Mouse (Mus musculus) splenic B cell, adult 2 months (primary cell): ENCODE measurements around the gene Mtus2.

Experiments
- DNase-seq: peaks from one replicate; pipeline ENCODE4 v3.0.0-alpha.2; 2011; ENCODE audit warnings: low read depth, low spot score
- H3K27me3 ChIP-seq: 2 replicates; pipeline ENCODE4 v1.6.1; 2012; ENCODE audit warnings: mild to moderate bottlenecking, low read length, moderate library complexity, mixed read lengths; ENCODE audit not compliant: control insufficient read depth, poor library complexity, insufficient read depth, severe bottlenecking
- H3K36me3 ChIP-seq: 2 replicates; pipeline ENCODE4 v1.6.1; 2012; ENCODE audit warnings: mild to moderate bottlenecking, low read length, moderate library complexity, mixed read lengths; ENCODE audit not compliant: control insufficient read depth, poor library complexity, insufficient read depth, severe bottlenecking

The Mtus2 gene

DNA sequence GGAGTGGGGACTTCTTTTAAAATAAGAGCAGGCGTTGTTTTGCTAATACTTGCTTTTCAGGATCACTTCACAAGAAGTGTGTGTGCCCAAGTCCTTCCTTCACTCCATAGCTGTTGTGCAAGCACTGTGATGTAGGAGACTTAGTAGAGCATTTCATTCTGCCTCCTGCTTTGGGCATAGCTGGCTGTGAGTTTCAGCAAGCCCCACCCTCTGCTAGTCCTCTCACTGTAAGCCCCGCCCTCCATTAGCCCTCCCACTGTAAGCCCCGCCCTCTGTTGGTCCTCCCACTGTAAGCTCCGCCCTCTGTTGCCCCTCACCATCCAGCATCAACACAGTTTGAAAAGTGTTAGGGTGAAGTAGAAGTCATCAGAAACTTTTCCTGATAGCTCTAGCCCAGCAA, 310.3 kb downstream of the Mtus2 start:
- DNase-seq: no peak
- no peaks in the 10 kb centered on the region; the same call in 1 of the 2 replicates for H3K27me3 ChIP-seq
- H3K36me3 ChIP-seq: no peaks in the 10 kb centered on the region

DNA sequence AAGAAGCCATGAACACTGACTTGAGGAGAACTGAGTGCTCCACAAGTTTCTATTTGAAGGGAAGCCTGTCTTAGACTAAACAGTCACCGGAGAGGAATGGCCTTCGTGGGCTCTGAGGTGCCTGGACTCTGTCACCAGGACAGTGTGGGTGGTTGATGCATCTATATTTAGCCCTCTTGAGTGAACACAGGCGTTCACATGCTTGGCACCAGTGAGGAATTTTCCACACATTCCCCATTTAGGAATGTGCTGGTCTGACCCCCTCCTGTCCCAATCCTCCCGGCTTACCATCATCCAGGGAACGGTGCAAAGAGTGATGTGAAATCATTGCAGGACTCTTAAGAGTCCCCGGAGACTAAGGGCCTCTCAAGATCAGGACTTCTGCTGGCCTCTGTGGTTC, 314.9 kb downstream of the Mtus2 start:
- Histone ChIP-seq H3K36me3 (no peaks in the 10 kb centered on the region), H3K27me3 (no peaks in the 10 kb centered on the region)
- no peak for DNase-seq

DNA sequence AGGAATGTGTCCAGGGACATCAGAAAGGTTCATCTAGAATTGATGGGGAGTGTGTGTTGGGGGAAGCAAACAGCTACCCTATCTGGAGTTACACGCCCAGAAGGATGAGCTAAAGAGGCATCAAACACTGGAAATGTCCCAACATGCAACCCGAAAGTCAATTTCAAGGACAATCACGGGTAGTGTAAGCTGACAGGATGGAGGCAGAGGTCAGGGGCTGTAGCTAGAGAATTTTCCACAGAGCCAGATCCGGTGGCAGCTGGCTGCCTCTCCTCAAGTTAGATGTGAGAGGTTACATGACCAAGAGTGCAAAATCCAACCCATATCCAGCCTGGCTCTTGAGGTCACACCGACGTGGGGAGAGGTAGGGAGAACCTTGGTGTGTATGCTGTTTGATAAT, 315.7 kb downstream of the Mtus2 start:
- Histone ChIP-seq H3K36me3 (no peaks in the 10 kb centered on the region), H3K27me3 (no peaks in the 10 kb centered on the region)
- DNase-seq: no peak

DNA sequence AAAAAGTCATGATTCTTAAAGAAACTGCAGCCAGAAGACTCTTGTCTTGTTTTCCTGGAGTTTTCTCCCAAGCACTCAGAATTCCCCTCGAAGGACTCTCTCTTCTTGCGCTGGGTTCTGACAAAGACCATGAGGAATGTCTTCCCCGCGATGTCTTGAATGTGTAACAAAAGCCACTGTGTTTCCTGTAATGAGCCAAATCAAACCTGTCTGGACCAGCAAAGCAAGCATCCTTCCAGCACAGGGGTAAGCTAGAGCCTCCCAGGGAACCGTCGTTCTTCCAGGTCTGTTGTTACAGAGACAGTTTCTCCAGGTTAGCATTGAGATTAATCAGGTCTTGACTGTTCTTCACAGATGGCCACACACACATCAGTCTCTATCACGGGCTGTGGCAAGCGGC, 321.1 kb downstream of the Mtus2 start:
- Histone ChIP-seq H3K27me3 (no peaks in the 10 kb centered on the region), H3K36me3 (no peaks in the 10 kb centered on the region)
- no peak for DNase-seq

DNA sequence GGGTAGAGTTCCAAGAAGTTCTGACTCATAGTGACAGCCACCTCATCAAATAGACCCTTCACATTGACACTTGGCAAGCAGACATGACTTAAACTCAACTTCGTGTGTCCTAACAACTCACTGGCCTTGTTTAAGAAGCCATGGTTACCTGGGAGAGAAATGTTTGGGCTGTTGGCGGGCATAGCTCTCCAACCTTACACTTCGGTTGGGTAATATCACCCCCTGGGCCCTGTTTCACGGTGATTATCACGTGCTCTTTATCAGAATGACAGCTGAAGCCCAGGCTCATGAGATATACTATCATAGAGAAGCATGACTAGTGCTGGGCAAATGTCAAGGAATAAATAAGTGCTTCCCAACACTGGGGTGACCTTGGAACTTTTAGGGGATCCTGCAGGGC, 323.2 kb downstream of the Mtus2 start:
- Histone ChIP-seq H3K36me3 (no peaks in the 10 kb centered on the region), H3K27me3 (no peaks in the 10 kb centered on the region)
- no peak for DNase-seq

DNA sequence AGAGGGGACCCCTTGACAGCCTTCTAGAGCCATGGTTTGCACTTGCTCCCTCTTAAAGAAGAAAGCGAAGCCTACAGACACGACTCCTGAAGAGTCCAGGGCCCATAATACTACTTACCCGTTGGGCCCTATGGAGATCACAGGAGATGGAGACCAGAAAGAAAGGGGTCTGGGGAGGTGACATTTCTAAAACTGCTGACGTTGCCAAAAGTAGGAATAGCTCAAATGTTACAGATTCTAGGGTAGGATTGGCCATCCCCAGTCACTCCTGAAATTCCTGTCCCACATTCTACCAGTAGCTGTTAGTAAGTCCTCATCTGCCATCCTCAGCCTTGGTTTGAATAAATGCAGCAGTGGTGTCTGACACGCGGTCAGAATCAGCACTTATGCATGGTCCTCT, 325.0 kb downstream of the Mtus2 start:
- H3K27me3 ChIP-seq: no peaks in the 10 kb centered on the region
- DNase-seq: no peak
- H3K36me3 ChIP-seq: no peaks in the 10 kb centered on the region

DNA sequence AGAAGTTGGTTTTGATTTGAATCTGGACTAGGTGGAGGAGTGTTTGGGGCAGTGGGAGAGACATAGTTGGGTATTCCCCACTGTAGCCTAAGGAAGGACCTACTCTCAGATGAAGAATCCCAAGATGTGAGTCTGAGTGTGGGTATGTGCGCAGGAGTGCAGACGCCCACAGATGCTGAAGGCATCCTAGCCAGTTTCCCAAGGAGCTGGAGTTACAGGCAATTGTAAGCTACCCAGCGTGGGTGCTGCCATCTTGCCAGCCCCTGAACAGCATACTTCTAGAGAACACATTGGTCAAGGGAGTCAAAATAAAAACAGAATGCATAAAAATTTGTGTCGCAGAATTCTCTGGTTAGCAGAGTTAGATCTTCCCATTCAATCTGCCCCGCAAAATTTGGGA, 325.5 kb downstream of the Mtus2 start:
- no peaks in the 10 kb centered on the region for H3K36me3 ChIP-seq
- H3K27me3 ChIP-seq: no peaks in the 10 kb centered on the region
- DNase-seq: no peak

DNA sequence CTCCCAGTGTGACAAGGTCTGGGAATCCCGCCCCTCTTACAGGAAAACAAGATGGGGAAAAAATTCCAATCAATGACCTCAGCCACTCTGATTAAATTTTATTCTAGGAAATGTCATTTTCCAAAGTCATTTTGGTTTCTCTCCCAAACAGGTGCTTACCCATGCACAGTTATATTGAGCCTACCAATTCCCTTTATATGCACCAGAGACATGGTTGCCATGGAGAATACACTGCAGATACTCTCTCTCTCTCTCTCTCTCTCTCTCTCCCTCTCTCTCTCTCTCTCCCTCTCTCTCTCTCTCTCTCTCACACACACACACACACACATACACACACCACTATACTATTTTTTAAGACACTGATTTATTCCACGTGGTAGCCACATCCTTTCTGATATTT, 326.1 kb downstream of the Mtus2 start:
- H3K27me3 ChIP-seq: no peaks in the 10 kb centered on the region
- no peak for DNase-seq
- H3K36me3 ChIP-seq: no peaks in the 10 kb centered on the region

DNA sequence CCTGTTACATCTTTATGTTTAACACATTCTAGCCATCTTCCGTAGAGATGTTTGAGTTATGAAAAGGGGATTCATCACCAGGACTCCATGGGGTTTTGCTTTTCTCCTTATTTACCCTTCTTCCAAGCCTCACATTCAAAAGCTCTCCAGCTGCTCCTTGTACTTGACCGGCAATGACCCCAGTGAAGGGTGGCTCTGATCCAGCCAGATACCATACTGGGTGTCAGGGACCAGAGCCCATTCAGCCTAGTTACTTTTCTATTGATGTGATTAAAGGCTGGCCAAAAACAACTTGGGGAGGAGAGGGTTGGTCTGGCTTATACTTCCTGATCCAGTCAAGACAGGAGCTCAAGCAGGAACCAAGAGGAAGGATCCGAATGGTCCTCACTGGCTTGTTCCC, 326.5 kb downstream of the Mtus2 start:
- no peaks in the 10 kb centered on the region for H3K36me3 ChIP-seq
- no peak for DNase-seq
- no peaks in the 10 kb centered on the region for H3K27me3 ChIP-seq

DNA sequence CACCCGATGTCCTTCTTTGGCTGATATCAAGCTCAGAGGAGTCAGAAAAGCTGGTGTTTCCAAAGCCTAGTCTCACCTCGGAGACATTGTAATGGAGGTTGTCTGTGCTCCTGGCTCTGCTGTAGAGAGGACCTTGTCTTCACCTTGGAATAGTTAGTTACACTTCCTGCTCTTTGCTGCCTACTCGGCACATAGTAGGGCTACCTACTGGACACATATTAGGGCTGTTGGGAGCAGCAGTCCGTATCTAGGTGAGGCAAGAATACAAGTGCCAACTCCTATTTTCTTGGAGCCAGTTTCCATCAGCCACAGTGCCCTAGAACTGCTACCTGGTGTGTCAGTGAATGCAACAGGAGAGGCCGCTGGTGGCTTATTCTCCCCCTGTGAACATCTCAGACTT, 330.4 kb downstream of the Mtus2 start:
- Histone ChIP-seq H3K36me3 (no peaks in the 10 kb centered on the region), H3K27me3 (no peaks in the 10 kb centered on the region)
- no peak for DNase-seq

DNA sequence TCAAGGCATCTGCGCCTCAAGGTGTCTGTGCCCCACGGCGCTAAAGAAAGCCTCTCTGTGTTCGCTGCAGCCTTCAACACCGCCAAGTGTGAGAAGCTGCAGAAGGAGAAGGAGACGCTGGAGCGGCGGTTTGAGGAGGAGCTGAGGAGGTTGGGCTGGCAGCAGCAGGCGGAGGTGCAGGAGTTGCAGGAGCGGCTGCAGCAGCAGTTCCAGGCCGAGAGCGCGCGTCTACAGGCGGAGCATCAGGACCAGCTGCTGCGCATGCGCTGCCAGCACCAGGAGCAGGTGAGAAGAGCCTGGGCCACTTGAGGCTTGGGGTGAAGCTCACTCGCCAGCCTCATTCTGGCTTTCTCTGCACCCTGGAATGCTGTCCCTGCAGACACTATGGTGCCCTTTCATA, 331.7 kb downstream of the Mtus2 start:
- Histone ChIP-seq H3K27me3 (no peaks in the 10 kb centered on the region), H3K36me3 (no peaks in the 10 kb centered on the region)
- DNase-seq: no peak

DNA sequence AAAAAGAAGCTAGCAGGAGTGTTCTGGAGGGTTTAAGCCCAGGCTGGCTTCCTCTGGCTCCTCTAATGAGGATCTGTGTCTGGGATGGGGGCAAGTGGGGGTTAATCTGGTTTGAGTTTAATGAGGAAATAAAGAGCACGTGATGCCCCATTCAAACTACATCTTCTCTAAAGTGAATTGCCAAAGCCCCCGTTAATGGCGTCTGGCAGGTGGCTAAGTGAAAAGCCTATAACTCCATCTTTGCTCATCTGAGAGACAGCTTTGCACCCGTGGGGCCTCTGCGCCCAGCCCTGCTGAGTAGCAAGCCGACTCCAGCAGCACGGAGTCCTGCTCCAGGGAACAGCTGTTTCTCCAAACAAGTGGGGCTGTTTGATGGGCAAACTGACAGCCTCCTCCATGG, 332.8 kb downstream of the Mtus2 start:
- Histone ChIP-seq H3K27me3 (no peaks in the 10 kb centered on the region), H3K36me3 (no peaks in the 10 kb centered on the region)
- DNase-seq: no peak

DNA sequence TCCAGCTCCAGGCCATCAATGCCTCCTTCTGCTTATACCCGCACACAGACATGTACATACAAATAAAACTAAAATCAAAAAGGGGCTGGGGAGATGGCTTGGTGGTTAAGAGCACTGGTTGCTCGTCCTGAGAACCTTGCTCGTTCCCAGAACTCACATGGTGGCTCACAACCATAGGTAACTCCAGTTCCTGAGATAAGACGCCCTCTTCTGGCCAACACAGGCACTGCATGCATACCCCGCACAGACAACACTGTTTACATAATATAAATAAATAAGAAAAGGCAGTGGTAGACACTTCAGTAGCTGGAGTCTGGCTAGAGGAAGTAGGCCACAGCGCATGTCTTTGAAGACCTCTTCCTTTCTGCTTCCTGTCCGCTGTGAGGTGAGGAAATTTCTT, 335.7 kb downstream of the Mtus2 start:
- Histone ChIP-seq H3K36me3 (no peaks in the 10 kb centered on the region), H3K27me3 (no peaks in the 10 kb centered on the region)
- DNase-seq: no peak

DNA sequence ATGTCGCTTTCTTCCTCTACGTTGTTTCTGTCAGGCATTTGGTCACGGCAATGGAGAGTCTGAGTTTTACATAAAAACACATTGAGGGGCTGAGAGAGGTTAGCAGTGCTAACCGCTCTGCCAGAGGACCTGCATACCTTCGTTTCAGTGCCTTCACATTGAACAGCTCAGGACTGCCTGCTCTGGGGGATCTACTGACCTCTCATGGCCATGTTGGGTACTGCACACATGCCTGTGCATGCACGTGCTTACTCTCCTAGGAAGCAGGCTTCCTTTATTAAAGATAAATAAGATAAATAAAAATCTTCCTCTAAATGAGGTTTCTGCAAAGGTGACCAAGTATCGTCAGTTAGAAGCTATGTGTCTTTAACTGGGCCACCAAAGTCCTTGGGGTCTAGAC, 336.2 kb downstream of the Mtus2 start:
- Histone ChIP-seq H3K27me3 (no peaks in the 10 kb centered on the region; the same call in 1 of the 2 replicates), H3K36me3 (no peaks in the 10 kb centered on the region)
- DNase-seq: peak; percentile 23

DNA sequence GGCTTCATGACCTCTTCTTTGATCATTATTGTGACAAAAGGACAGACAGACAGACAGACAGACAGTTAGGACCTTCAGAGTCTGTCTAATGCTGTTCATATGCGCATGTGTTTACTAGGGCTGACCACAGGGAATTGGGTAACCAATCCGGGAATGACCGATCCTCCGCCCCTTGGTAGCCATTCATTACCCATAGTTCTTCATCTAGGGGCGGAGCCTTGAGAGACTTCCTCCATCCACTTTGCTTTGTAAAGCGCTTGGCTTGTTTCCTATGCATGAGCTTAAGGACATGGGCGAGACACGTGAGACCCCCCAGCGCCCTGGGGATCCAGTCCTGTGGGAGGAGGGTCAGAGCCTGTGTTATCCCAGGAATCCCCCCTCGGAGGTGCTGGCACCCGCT, 345.8 kb downstream of the Mtus2 start:
- DNase-seq: no peak
- Histone ChIP-seq H3K36me3 (no peaks in the 10 kb centered on the region), H3K27me3 (no peaks in the 10 kb centered on the region; the same call in 1 of the 2 replicates)

DNA sequence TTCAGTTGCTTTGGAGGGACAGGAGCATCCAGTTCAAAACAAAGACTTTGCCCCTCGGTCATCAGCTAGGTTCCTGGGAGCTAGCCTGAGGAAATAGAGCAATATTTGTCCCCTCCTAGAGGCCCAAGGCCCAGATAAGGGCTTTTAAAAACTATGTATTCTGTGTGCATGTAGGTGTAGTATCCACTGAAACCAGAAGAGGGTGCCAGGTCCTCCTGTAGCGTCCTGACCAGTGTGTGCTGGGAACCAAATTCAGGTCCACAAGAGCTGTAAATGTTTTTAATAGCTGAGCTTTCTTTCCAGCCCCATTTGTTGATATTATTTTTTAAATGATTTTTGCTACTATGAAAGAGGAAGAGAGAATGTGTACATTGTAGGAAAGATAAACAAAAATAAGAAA, 347.0 kb downstream of the Mtus2 start:
- DNase-seq: no peak
- no peaks in the 10 kb centered on the region for H3K36me3 ChIP-seq
- no peaks in the 10 kb centered on the region for H3K27me3 ChIP-seq
